In genomic region chr11:19017262-19017661, GRCm38 (mm10) we compare ENCODE assay signal across 9 mouse cellular contexts. TPM values are rescaled to one million over a fixed set of nuclear protein-coding genes. Genes with fewer than 3 reads are reported as not detected.
DNase-seq lines count a peak whose midpoint lies in the region; ATAC-seq and TF ChIP-seq lines count a peak whose summit lies in the region.
"Had no signal": no experiment of that assay in that cellular context is flagged by ENCODE, and none has a peak within 500 bp of the region (broad histone marks: within the 10 kb centered on the region; RNA-seq: fewer than 3 reads in every experiment).

No protein-coding gene starts in this region.

- DNase-seq in liver, adult 2 months (ENCODE audit: extremely low read depth, low read depth, low spot score): no peak
- no peak for DNase-seq in liver
- no peak for DNase-seq in forebrain, embryonic 10.5 days (ENCODE audit: extremely low spot score, low spot score)
- DNase-seq in limb, embryonic 10.5 days (ENCODE audit: low spot score): peak; percentile 25
- DNase-seq in thymus, adult 18-20 months: no peak
- no peak for DNase-seq in yolk sac, embryonic 10.5 days (ENCODE audit: low spot score)
- no peak for DNase-seq in frontal cortex, postnatal 25 days (ENCODE audit: low spot score in 2 of 2)
- DNase-seq: thymus, postnatal 4 days had no signal

- 0 out of 2 replicates have a peak, but pooled peaks cover 5% of the 10 kb centered on the region for H3K79me2 ChIP-seq in liver, adult 2 months (ENCODE audit: control insufficient read depth, insufficient read depth, low read length)

- no peak overlapping the region for H3K27ac ChIP-seq in liver, adult 2 months (replicated peaks; ENCODE audit: insufficient read depth, low read depth, low read length)
- peak overlapping the region; percentile 96 for H3K27ac ChIP-seq in forebrain, embryonic 10.5 days
- peak overlapping the region; percentile 98 for H3K27ac ChIP-seq in limb, embryonic 10.5 days
- peak overlapping the region; percentile 100 for H3K27ac ChIP-seq in neural tube, embryonic 13.5 days (replicated peaks)

- peak overlapping the region; percentile 92 for H3K4me2 ChIP-seq in neural tube, embryonic 13.5 days

- ATAC-seq in neural tube, embryonic 13.5 days (ENCODE audit: low read depth): no peak

- H3K9me3 ChIP-seq in forebrain, embryonic 10.5 days: no peaks in the 10 kb centered on the region
- no peaks in the 10 kb centered on the region for H3K9me3 ChIP-seq in limb, embryonic 10.5 days (replicated peaks)
- no peaks in the 10 kb centered on the region for H3K9me3 ChIP-seq in neural tube, embryonic 13.5 days

- peak overlapping the region; percentile 8; the same call in 1 of the 2 replicates for H3K4me3 ChIP-seq in liver, adult 2 months (ENCODE audit: insufficient read depth, low read depth, low read length)
- peak overlapping the region; percentile 64 for H3K4me3 ChIP-seq in forebrain, embryonic 10.5 days
- H3K4me3 ChIP-seq in limb, embryonic 10.5 days: peak overlapping the region; percentile 72
- peak overlapping the region; percentile 77 for H3K4me3 ChIP-seq in neural tube, embryonic 13.5 days

- H3K4me1 ChIP-seq in liver, adult 2 months (ENCODE audit: control insufficient read depth, insufficient read depth, low read length): peaks cover 7% of the 10 kb centered on the region; the same call in 1 of the 2 replicates
- H3K4me1 ChIP-seq in forebrain, embryonic 10.5 days: peaks cover 80% of the 10 kb centered on the region
- H3K4me1 ChIP-seq in limb, embryonic 10.5 days: peaks cover 53% of the 10 kb centered on the region
- H3K4me1 ChIP-seq in neural tube, embryonic 13.5 days (replicated peaks): peaks cover 50% of the 10 kb centered on the region

- no peak for TF ChIP-seq POLR2A in liver, adult 2 months (IDR thresholded peaks at IDR 0.05; ENCODE audit: extremely low read depth, insufficient read depth, low read length)

- H3K27me3 ChIP-seq in liver, adult 2 months (ENCODE audit: control insufficient read depth, insufficient read depth, low read length): no peaks in the 10 kb centered on the region
- peaks cover 73% of the 10 kb centered on the region for H3K27me3 ChIP-seq in forebrain, embryonic 10.5 days (ENCODE audit: poor library complexity, severe bottlenecking)
- H3K27me3 ChIP-seq in limb, embryonic 10.5 days (ENCODE audit: low read depth, poor library complexity, severe bottlenecking): peaks cover 37% of the 10 kb centered on the region; the same call in 1 of the 2 replicates
- no peaks in the 10 kb centered on the region for H3K27me3 ChIP-seq in neural tube, embryonic 13.5 days

- H3K9ac ChIP-seq in liver, adult 2 months (ENCODE audit: low read depth, low read length): no peak overlapping the region
- peak overlapping the region; percentile 100 for H3K9ac ChIP-seq in neural tube, embryonic 13.5 days

- no peaks in the 10 kb centered on the region; the same call in 1 of the 2 replicates for H3K36me3 ChIP-seq in liver, adult 2 months (ENCODE audit: control insufficient read depth, insufficient read depth, low read length)
- no peaks in the 10 kb centered on the region for H3K36me3 ChIP-seq in forebrain, embryonic 10.5 days (replicated peaks)
- H3K36me3 ChIP-seq in limb, embryonic 10.5 days: peaks cover 26% of the 10 kb centered on the region
- H3K36me3 ChIP-seq in neural tube, embryonic 13.5 days: peaks cover 9% of the 10 kb centered on the region; the same call in 1 of the 2 replicates

- no peak for TF ChIP-seq CTCF in liver, adult 2 months (IDR thresholded peaks at IDR 0.05; ENCODE audit: low read depth, low read length)

- WGBS in liver, adult 2 months: 5% methylated on average over 1 of the region's 1 CpGs
- WGBS in forebrain, embryonic 10.5 days: 0% methylated on average over 1 of the region's 1 CpGs
- WGBS in limb, embryonic 10.5 days: 0% methylated on average over 1 of the region's 1 CpGs
- WGBS in neural tube, embryonic 13.5 days: 0% methylated on average over 1 of the region's 1 CpGs

RNA-seq across cellular contexts. Expression of gene Meis1, which starts 1.5 kb away (rescaled TPM):
- 4.8 and 6.1 TPM in 2 replicates for total RNA-seq in liver, adult 2 months (2014; rRNA removed)
- 2.0 and 2.5 TPM in 2 replicates for polyA plus RNA-seq in liver, adult 2 months (2012; rRNA removed)
- 36.1 and 39.6 TPM in 2 replicates for polyA plus RNA-seq in forebrain, embryonic 10.5 days (2016; fragmentation: Nextera tagmentation; extraction: Ambion mirVana)
- 109 and 119 TPM in 2 replicates for polyA plus RNA-seq in limb, embryonic 10.5 days (2016; fragmentation: Nextera tagmentation; extraction: Ambion mirVana)
- 159 and 171 TPM in 2 replicates for polyA plus RNA-seq in neural tube, embryonic 13.5 days (2015; fragmentation: Nextera tagmentation; extraction: Ambion mirVana)

Comparison
In these comparisons a context has a peak if more than half of its experiments do, and no peak if none do; other contexts are left out.
1. H3K4me3 ChIP-seq: peak in every context shown above with its lines; median percentile 77 in neural tube, embryonic 13.5 days; 72 in limb, embryonic 10.5 days; 64 in forebrain, embryonic 10.5 days; 8 in liver, adult 2 months.
2. RNA of gene Meis1, which starts 1.5 kb away (polyA plus RNA-seq): 159 to 171 TPM in neural tube, embryonic 13.5 days, 109 to 119 TPM in limb, embryonic 10.5 days and 36.1 to 39.6 TPM in forebrain, embryonic 10.5 days; 2.0 to 2.5 TPM in liver, adult 2 months; every median in the first group is over 10 times any median in the second.